Mouse (Mus musculus): ENCODE results near the gene Bola1. TPM values are rescaled to one million over a fixed set of nuclear protein-coding genes. Genes with fewer than 3 reads are reported as not detected.
"Not testable (repeated sequence)": the region's sequence is repeated elsewhere in the genome, so short reads cannot be mapped to it uniquely, and the experiment has no call there.

The Bola1 gene
- polyA plus RNA-seq, 1 experiment = 61.3 TPM

DNA sequence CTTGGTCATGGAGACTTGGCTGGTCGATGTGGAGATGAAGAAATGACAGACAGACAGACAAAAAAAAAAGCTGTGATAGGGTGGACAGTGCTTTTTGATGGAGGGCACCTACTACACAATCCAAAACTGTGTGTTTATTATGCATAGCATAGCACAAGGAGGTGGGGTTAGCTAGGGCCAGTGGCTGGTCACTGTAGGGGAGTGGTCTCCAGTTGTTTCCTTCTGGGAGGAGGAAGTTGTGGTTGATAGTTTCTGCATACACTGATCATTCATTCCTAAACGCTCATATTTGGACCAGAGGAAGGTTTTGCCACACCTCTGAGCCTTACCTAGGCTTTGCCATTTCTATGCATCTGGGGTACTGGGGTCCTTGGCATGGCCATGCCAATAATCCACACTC lies 10.9 kb upstream of the Bola1 start:
- Histone ChIP-seq H3K4me3 (replicated peaks; ENCODE audit: extremely low read depth, low read depth, low read length) (no peak overlapping the region), H3K4me1 (ENCODE audit: control insufficient read depth, insufficient read depth, low read length) (no peaks in the 10 kb centered on the region; the same call in 1 of the 2 replicates)
- TF ChIP-seq CTCF (IDR thresholded peaks at IDR 0.05; ENCODE audit: insufficient read depth, low read length) = no peak
- no peak for TF ChIP-seq POLR2A (IDR thresholded peaks at IDR 0.05; ENCODE audit: borderline replicate concordance, extremely low read depth, low read depth, low read length)
- no peak for DNase-seq
- WGBS = 58% methylated on average over 2 of the region's 2 CpGs

DNA sequence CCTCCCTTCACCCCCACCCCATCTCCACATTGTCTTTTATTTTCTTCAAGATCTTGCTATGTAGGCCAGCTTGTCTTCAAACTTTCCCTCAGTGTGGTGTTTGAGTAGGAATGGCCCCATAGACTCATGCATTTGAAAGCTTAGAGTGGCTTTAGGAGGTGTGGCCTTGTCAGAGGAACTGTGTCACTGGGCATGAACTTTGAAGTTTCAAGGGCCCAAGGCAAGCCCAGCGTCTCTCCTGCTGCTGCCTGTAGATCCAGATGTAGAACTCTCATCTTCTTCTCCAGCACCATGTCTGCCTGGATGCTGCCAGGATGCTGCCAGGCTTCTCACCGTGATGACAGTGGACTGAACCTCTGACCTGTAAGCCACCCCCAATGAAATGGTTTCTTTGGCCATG lies 9.3 kb upstream of the Bola1 start:
- DNase-seq = no peak
- no peaks in the 10 kb centered on the region; the same call in 1 of the 2 replicates for H3K4me1 ChIP-seq (ENCODE audit: control insufficient read depth, insufficient read depth, low read length)
- WGBS = 62% methylated on average over 2 of the region's 2 CpGs
- no peak for TF ChIP-seq POLR2A (IDR thresholded peaks at IDR 0.05; ENCODE audit: borderline replicate concordance, extremely low read depth, low read depth, low read length)
- TF ChIP-seq CTCF (IDR thresholded peaks at IDR 0.05; ENCODE audit: insufficient read depth, low read length) = no peak
- no peak overlapping the region for H3K4me3 ChIP-seq (replicated peaks; ENCODE audit: extremely low read depth, low read depth, low read length)

GRCm38 (mm10) chr3:96226695-96227648 lies 7.5 kb upstream of the Bola1 start:
- no peak for DNase-seq
- TF ChIP-seq CTCF (IDR thresholded peaks at IDR 0.05; ENCODE audit: insufficient read depth, low read length) = no peak
- no peak for TF ChIP-seq POLR2A (IDR thresholded peaks at IDR 0.05; ENCODE audit: borderline replicate concordance, extremely low read depth, low read depth, low read length)
- WGBS = 52% methylated on average over 8 of the region's 8 CpGs
- H3K4me3 ChIP-seq (replicated peaks; ENCODE audit: extremely low read depth, low read depth, low read length) = no peak overlapping the region
- peaks cover 7% of the 10 kb centered on the region for H3K4me1 ChIP-seq (ENCODE audit: control insufficient read depth, insufficient read depth, low read length)

DNA sequence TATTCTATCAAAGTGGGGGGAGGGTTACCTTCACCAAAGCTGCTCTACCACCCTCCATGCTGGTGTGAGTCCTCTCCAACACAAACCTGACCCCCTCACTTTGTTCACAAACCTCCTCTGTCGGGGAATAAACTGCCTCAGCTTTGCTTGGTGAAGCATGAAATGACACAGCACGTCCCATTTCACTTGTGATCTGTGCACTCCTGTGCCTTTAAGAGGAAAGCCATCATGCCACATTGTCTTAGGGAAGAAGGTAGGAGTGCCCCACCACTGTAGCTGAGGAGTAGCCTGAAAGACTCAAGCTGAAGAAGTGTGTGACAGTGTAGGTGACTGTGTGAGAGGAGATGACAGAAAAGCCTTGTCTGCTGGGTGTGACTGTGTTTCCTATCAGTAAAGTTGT lies 5.9 kb upstream of the Bola1 start:
- H3K4me1 ChIP-seq (ENCODE audit: control insufficient read depth, insufficient read depth, low read length) = peaks cover 9% of the 10 kb centered on the region
- 54% methylated on average over 2 of the region's 2 CpGs for WGBS
- TF ChIP-seq CTCF (IDR thresholded peaks at IDR 0.05; ENCODE audit: insufficient read depth, low read length) (no peak), POLR2A (IDR thresholded peaks at IDR 0.05; ENCODE audit: borderline replicate concordance, extremely low read depth, low read depth, low read length) (no peak)
- H3K4me3 ChIP-seq (replicated peaks; ENCODE audit: extremely low read depth, low read depth, low read length) = no peak overlapping the region
- no peak for DNase-seq

GRCm38 (mm10) chr3:96222774-96223173 lies 3.3 kb upstream of the Bola1 start:
- no peak for DNase-seq
- TF ChIP-seq POLR2A (IDR thresholded peaks at IDR 0.05; ENCODE audit: borderline replicate concordance, extremely low read depth, low read depth, low read length) = no peak
- no peak for TF ChIP-seq CTCF (IDR thresholded peaks at IDR 0.05; ENCODE audit: insufficient read depth, low read length)
- 83% methylated on average over 4 of the region's 4 CpGs for WGBS
- Histone ChIP-seq H3K4me1 (ENCODE audit: control insufficient read depth, insufficient read depth, low read length) (peaks cover 13% of the 10 kb centered on the region), H3K4me3 (replicated peaks; ENCODE audit: extremely low read depth, low read depth, low read length) (no peak overlapping the region)

DNA sequence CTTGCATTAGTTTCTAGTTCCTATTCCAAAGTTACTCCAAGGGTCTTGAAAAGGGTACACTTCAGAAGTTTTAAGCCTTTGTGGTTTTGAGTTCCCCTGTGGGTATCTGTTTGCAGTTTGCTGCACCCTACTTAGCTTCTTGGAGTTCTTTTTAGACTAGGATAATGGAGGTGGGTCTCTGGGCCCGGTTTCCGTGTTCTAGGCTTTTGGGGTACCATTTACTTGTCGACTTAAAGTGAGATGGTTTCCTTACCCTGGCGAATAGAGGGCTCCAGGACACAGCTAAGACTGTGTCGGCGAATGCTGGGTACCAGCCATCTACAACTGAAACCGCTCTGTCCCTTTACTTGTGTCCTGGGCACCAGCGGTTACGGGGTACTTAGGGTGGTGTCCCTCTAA lies 2.1 kb upstream of the Bola1 start:
- Histone ChIP-seq H3K4me1 (ENCODE audit: control insufficient read depth, insufficient read depth, low read length) (peaks cover 13% of the 10 kb centered on the region), H3K4me3 (replicated peaks; ENCODE audit: extremely low read depth, low read depth, low read length) (peak overlapping the region; percentile 93)
- DNase-seq = no peak
- TF ChIP-seq CTCF (IDR thresholded peaks at IDR 0.05; ENCODE audit: insufficient read depth, low read length) (no peak), POLR2A (IDR thresholded peaks at IDR 0.05; ENCODE audit: borderline replicate concordance, extremely low read depth, low read depth, low read length) (no peak)
- 18% methylated on average over 9 of the region's 9 CpGs for WGBS

DNA sequence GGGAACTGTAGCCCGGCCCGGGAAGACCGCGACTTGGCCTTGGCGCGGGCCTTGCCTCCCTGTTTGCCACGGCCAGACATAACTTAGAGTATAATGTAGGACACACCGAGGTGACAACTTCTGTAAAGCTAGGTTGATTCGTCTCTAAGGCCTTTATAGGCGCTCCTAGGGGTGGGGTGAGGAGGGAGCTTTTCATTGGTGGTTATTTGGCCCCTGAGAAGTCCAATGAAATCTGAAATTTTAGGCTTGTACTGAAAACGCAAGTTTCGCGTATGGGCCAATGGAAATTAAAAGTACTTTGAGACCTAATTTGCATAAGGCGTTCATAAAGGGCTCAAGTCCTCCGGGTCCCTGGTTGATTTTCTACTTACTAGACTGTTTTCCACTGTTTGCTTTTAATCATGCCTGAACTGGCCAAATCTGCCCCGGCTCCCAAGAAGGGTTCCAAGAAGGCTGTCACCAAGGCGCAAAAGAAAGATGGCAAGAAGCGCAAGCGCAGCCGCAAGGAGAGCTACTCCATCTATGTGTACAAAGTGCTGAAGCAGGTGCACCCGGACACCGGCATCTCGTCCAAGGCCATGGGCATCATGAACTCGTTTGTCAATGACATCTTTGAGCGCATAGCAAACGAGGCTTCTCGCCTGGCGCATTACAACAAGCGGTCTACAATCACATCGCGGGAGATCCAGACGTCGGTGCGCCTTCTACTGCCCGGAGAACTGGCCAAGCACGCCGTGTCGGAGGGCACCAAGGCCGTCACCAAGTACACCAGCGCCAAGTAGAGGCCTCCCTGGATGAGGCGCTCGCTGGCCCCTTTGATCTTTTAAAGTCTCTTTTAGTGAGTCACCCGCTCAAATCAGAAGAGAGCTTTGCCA lies 1.5 kb upstream of the Bola1 start, which contains the start of the genes Hist2h2ac and Hist2h2be:
TSS of gene Hist2h2ac (minus strand) at position 116 of the 875 bp plus-strand sequence.
TSS of gene Hist2h2be (plus strand) at position 355 of the 875 bp plus-strand sequence.
- WGBS = under 1% methylated on average over 43 of the region's 43 CpGs
- TF ChIP-seq CTCF (IDR thresholded peaks at IDR 0.05; ENCODE audit: insufficient read depth, low read length) = no peak
- peak; percentile 89 for TF ChIP-seq POLR2A (IDR thresholded peaks at IDR 0.05; ENCODE audit: borderline replicate concordance, extremely low read depth, low read depth, low read length)
- Histone ChIP-seq H3K4me1 (ENCODE audit: control insufficient read depth, insufficient read depth, low read length) (peaks cover 13% of the 10 kb centered on the region), H3K4me3 (replicated peaks; ENCODE audit: extremely low read depth, low read depth, low read length) (peak within 1 kb of the TSS; percentile 95)
- DNase-seq = peak; percentile 85

DNA sequence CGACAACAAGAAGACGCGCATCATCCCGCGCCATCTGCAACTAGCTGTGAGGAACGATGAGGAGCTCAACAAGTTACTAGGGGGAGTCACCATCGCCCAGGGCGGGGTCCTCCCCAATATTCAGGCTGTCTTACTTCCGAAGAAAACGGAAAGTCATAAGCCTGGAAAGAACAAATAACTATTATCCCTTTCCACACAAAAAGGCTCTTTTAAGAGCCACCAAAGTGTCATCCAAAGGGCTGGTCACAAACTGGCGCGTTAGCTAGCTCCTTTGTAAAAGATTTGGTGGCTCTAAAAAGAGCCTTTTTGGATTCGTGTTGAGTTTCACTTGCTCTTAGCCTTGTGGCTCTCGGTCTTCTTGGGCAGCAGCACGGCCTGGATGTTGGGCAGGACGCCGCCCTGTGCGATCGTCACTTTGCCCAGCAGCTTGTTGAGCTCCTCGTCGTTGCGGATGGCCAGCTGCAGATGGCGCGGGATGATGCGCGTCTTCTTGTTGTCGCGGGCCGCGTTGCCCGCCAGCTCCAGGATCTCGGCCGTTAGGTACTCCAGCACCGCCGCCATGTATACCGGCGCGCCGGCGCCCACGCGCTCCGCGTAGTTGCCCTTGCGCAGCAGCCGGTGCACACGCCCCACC lies 739 bp upstream of the Bola1 start:
- 0% methylated on average over 42 of the region's 47 CpGs for WGBS
- DNase-seq = not testable (repeated sequence)
- H3K4me1 ChIP-seq (ENCODE audit: control insufficient read depth, insufficient read depth, low read length) = peaks cover 13% of the 10 kb centered on the region

GRCm38 (mm10) chr3:96219191-96219641 lies 293 bp downstream of the Bola1 start:
- peak; percentile 56 for DNase-seq
- under 1% methylated on average over 12 of the region's 12 CpGs for WGBS
- H3K4me3 ChIP-seq (replicated peaks; ENCODE audit: extremely low read depth, low read depth, low read length) = peak overlapping the region; percentile 95
- TF ChIP-seq POLR2A (IDR thresholded peaks at IDR 0.05; ENCODE audit: borderline replicate concordance, extremely low read depth, low read depth, low read length) (no peak; the same call in 1 of the 2 replicates), CTCF (IDR thresholded peaks at IDR 0.05; ENCODE audit: insufficient read depth, low read length) (no peak)
- peaks cover 13% of the 10 kb centered on the region for H3K4me1 ChIP-seq (ENCODE audit: control insufficient read depth, insufficient read depth, low read length)

More for the DNA sequence above, 739 bp upstream of the Bola1 start:
- peak overlapping the region; percentile 95 for H3K4me3 ChIP-seq (replicated peaks; ENCODE audit: extremely low read depth, low read depth, low read length)

Data from lung, adult 2 months (tissue).